Mouse (Mus musculus): ENCODE results near the gene Clcn7.
A peak's percentile ranks its signal among the peaks of the same experiment; 100 is the strongest.

Clcn7 gene

GRCm38 (mm10) chr17:25127079-25127478 lies 6.1 kb upstream of the Clcn7 start:
- DNase-seq (ENCODE audit: extremely low spot score, low spot score) = no peak

DNA sequence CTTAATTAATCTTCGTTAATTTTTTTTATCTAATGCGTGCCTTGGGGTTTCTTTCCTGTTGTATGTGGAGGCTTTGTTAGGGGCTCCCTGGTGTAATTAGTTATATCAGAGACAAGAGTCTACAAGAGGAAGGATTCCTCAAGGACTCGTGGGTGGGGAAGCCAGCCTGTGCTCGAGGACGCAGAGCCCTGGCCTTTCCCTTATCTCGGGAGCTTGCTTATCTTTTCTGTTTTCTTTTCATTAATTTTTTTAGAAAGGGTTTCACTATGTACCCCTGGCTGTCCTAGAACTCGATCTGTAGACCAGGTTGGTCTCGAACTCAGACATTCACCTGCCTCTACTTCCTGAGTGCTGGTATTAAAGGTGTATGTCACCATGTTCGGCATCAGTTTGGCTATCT lies 5.5 kb upstream of the Clcn7 start:
- DNase-seq (ENCODE audit: extremely low spot score, low spot score) = no peak

DNA sequence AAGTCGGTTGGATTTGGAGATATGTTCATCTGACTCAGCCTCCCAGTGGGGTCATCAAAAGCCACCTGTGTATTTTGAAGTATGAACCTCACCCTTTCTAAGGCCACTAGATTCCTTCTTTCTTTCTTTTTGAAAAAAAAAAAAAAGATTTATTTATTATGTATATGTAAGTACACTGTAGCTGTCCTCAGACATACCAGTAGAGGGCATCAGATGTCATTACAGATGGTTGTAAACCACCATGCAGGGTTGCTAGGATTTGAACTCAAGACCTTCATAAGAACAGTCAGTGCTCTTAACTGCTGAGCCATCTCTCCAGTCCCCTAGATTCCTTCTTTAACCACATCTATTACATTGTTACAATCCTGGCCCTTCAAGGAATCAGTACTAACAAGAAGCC lies 3.1 kb upstream of the Clcn7 start:
- no peak for DNase-seq (ENCODE audit: extremely low spot score, low spot score)

DNA sequence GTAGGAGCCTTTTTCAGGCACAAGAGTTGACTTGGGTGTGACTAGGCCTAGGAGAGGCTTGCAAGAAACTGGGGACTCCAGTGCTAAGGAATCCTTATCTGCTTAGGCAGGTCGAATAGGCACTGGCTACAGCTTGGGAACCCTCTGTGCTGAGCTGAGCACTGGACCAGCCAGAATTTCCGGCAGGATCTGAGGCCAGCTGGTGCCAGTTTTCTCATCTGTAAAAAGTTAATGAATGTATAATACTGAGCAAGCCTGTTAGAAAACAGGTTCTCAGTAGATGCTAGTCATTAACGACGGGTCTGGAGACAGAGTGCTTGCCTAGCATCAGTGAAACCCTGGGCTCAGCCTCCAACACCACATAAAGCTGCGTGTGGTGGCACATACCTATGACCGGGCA lies 2.4 kb downstream of the Clcn7 start:
- DNase-seq (ENCODE audit: extremely low spot score, low spot score) = no peak

DNA sequence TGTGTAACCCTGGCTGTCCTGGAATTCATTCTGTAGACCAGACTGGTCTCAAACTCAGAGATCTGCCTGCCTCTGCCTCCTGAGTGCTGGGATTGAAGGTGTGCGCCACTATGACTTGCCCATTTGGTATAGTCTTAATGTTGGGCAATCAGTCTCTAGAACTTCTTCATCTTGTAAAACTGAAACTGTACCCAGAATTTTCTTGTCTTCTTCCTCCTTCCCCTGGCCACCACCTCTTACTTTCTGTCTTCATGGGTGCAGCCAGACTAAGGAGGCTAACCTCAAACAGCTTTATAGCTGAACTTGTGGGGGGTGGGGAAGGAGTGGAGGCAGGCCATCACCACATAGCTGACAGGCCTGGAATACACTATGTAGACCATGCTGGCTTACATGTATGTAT lies 5.6 kb downstream of the Clcn7 start:
- no peak for DNase-seq (ENCODE audit: extremely low spot score, low spot score)

- no peak for DNase-seq (ENCODE audit: extremely low spot score, low spot score)
Measured at GRCm38 (mm10) chr17:25139960-25140359, 6.8 kb downstream of the Clcn7 start.

DNA sequence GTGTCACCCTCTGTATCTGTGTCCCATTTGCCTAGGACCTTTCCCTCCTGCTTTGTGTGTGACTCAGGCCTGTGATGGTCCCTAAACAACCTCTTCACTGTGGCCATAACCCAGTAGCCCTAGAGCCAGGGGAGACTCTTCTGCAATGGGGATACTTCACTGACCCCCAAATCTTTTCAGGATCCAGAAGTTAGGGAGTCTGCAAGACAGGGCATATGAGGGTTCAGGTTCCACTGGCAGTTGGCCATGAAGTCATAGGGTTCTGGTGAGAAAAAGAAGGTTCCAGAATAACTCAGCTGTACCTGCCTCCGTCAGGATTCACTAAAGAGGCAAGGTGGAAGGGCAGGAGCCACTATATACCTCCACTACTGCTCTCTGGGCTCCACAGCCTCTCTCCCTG lies 29.0 kb downstream of the Clcn7 start, which contains the start of gene Ccdc154:
Gene Ccdc154 (plus strand): TSS at position 301 of the 400 bp plus-strand sequence.
- DNase-seq (ENCODE audit: extremely low spot score, low spot score) = no peak

DNA sequence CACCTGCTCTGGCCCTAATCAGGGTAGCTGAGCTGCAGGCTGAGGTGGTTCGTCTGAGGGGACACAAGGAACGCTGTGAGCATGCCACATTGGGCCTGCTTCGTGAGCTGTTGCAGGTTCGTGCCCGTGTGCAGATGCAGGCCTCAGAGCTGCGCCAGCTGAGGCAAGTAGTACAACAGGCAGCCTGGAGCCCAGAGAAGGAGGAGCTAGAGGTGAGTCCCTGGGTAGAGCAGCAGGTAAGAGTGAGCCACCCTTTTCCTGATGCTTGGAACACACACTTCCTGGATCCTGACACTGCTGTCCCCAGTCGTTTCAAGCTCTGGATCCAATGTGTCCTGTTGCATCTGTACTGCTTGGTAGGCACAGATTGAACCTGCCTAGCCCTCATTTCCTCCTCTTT lies 30.2 kb downstream of the Clcn7 start:
- DNase-seq (ENCODE audit: extremely low spot score, low spot score) = no peak

DNA sequence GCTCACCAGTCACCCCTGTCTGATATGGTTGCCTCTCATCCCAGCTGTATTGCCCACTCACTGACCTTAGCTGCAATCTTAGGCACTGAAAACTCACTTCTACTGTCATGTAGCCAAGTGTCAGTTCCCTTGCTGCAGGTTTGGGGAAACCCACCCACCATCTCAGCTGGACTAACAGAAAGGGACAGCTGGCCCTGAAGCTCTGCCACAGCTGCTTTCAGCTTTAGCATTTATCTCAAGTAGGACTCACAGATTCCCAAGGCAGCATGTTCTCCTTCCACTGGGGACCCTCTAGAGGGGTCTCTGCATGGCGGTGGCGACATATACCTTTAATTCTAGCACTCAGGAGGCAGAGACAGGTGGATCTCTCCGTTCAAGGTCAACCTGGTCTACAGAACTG lies 31.6 kb downstream of the Clcn7 start:
- no peak for DNase-seq (ENCODE audit: extremely low spot score, low spot score)

DNA sequence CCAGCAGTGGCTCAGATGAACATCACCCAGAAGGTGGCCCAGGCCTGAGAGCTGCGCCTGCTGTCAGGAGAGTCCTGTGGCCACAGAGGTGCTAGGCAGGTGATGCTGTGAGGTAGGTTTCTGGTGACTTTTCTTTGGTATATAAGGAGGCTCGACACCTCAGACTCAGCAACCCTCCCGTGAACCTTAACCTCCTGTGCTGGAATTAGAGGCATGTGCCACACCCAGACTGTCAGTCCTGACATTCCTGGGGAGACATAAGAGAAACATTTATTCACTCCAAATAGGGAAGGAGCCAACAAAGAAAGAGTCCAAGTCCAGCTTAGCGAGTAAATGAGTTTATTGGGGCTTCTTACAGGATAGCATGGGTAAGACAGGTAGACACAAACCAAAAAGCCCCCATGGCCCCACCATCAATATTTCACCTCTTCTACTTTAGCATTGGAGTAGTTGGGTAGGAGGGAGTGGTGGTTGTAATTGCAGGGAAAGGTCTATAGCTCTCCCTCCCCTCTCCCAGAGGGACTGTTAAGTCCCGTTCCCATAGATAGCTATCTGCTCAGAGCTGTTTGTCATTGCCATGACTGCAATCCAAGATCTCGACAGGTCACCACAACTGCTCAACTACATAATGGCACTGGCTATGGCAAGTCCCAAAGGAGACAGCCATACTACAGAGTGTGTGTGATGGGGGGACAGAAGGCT lies 32.9 kb downstream of the Clcn7 start:
- DNase-seq (ENCODE audit: extremely low spot score, low spot score) = no peak

GRCm38 (mm10) chr17:25169706-25170105 lies 36.5 kb downstream of the Clcn7 start:
- DNase-seq (ENCODE audit: extremely low spot score, low spot score) = no peak

- no peak for DNase-seq (ENCODE audit: extremely low spot score, low spot score)
Measured at GRCm38 (mm10) chr17:25172558-25172957, 39.4 kb downstream of the Clcn7 start.

GRCm38 (mm10) chr17:25175411-25175810 lies 42.2 kb downstream of the Clcn7 start, which contains the start of gene Gm38655:
Gm38655 (minus strand) TSS chr17:25175471.
- no peak for DNase-seq (ENCODE audit: extremely low spot score, low spot score)

GRCm38 (mm10) chr17:25183232-25183631 lies 50.0 kb downstream of the Clcn7 start:
- DNase-seq (ENCODE audit: extremely low spot score, low spot score) = no peak

GRCm38 (mm10) chr17:25184129-25184691 lies 51.0 kb downstream of the Clcn7 start, which contains the start of gene BC003965:
BC003965 (plus strand) TSS chr17:25184554.
- DNase-seq (ENCODE audit: extremely low spot score, low spot score) = peak; percentile 99

GRCm38 (mm10) chr17:25184961-25185360 lies 51.8 kb downstream of the Clcn7 start:
- DNase-seq (ENCODE audit: extremely low spot score, low spot score) = no peak

DNA sequence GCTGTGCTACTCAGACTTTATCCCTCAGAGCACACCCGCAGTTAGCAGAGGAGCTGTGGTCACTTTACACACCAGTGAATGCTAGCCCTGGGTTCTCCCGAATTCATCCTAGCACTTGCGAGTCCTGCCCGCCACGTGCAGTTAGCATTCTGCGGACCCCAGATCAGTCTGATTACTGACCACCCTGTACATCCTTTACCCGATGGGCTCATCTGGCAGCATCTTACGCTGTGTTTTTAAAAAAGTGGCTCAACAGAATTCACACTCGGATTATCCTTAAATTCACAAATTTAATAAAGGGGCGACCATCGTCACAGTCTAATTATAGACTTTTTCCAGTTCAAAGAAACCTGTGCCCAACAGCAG lies 54.6 kb downstream of the Clcn7 start:
- no peak for DNase-seq (ENCODE audit: extremely low spot score, low spot score)

GRCm38 (mm10) chr17:25188150-25189031 lies 55.2 kb downstream of the Clcn7 start, which contains the start of gene Unkl:
Unkl (plus strand) TSS chr17:25188397.
- DNase-seq (ENCODE audit: extremely low spot score, low spot score) = peak; percentile 79

DNA sequence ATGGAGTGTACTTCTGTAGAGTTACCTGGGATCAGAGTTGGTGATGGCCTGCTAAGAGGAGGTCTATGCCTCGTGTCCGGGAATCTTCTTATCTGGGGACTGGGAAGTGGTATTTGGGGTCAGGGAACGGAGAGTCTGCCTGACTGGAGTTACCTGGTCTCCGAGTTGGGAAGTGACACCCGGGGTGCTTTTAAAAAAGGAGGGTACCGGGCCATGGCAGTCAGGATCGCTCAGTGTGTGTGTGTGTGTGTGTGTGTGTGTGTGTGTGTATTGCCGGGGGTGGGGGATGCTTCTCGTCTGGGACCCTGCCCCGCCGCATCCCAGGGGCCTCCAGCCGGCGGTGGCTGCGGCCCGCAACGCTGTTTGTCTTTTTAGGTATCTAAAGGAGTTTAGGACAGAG lies 55.9 kb downstream of the Clcn7 start:
- no peak for DNase-seq (ENCODE audit: extremely low spot score, low spot score)

- DNase-seq (ENCODE audit: extremely low spot score, low spot score) = no peak
Measured at GRCm38 (mm10) chr17:25202401-25202800, 69.2 kb downstream of the Clcn7 start.

DNA sequence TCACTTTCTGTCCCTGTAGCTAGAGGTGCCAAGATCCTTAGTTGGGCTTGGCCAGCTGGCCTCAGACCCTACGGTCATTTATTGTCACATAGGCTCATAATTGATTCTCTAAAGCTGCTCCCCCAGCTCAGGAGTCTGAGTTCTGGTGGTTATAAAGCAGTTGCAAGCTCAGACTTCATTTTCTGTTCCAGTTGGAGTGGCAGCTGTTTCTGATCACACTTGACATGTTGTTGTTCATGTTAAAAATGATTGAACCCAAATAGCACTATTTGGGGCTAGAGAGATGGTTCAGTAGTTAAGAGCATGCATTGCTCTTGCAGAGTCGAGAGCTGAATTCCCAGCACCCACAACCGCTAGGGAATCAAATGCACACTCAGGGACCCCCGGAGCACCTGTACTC lies 76.8 kb downstream of the Clcn7 start:
- DNase-seq (ENCODE audit: extremely low spot score, low spot score) = no peak
